Mouse (Mus musculus) liver, adult 2 months (tissue): ENCODE measurements around the gene Txnrd2. TPM values are rescaled to one million over a fixed set of nuclear protein-coding genes. Genes with fewer than 3 reads are reported as not detected.

ENCODE experiments used
- DNase-seq: peaks from one replicate; pipeline ENCODE4 v3.0.0-alpha.2; 2011; ENCODE audit warnings: low read depth, low spot score; ENCODE audit errors: extremely low read depth
- H3K27ac ChIP-seq: fragments of 200-500 bp; replicated peaks from 2 replicates; pipeline ENCODE4 v1.5.1; 2012; ENCODE audit warnings: low read depth, mild to moderate bottlenecking, control low read depth, inconsistent platforms, low read length; ENCODE audit not compliant: insufficient read depth
- H3K27me3 ChIP-seq: fragments of 200-500 bp; 2 replicates; pipeline ENCODE4 v1.6.1; 2012; ENCODE audit warnings: mild to moderate bottlenecking, moderate library complexity, low read length, inconsistent platforms; ENCODE audit not compliant: control insufficient read depth, insufficient read depth
- H3K36me3 ChIP-seq: fragments of 200-500 bp; 2 replicates; pipeline ENCODE4 v1.6.1; 2012; ENCODE audit warnings: low read length, inconsistent platforms; ENCODE audit not compliant: control insufficient read depth, insufficient read depth
- H3K4me1 ChIP-seq: fragments of 200-500 bp; 2 replicates; pipeline ENCODE4 v1.6.1; 2011; ENCODE audit warnings: low read length; ENCODE audit not compliant: control insufficient read depth, insufficient read depth
- H3K4me3 ChIP-seq: fragments of 200-500 bp; 2 replicates; pipeline ENCODE4 v1.5.1; 2011; ENCODE audit warnings: low read depth, mild to moderate bottlenecking, control low read depth, low read length, moderate library complexity; ENCODE audit not compliant: insufficient read depth
- H3K79me2 ChIP-seq: fragments of 200-500 bp; 2 replicates; pipeline ENCODE4 v1.6.1; 2012; ENCODE audit warnings: inconsistent platforms, mild to moderate bottlenecking, low read length, moderate library complexity; ENCODE audit not compliant: control insufficient read depth, insufficient read depth
- H3K9ac ChIP-seq: fragments of 200-500 bp; 2 replicates; pipeline ENCODE4 v1.6.1; 2012; ENCODE audit warnings: low read depth, mild to moderate bottlenecking, control low read depth, inconsistent platforms, low read length
- CTCF ChIP-seq: fragments of 200-500 bp; IDR thresholded peaks from 2 replicates; pipeline ENCODE4 v1.5.1; 2011; ENCODE audit warnings: low read depth, low read length, control low read depth
- POLR2A ChIP-seq: fragments of 200-500 bp; IDR thresholded peaks from 2 replicates; pipeline ENCODE4 v1.6.1; 2011; ENCODE audit warnings: low read length, control low read depth; ENCODE audit not compliant: insufficient read depth; ENCODE audit errors: extremely low read depth
- WGBS: fragments of 180-500 bp; shearing (Covaris S2); methylation state at CpG from one replicate; pipeline ENCODE4 v1.1.7; 2018; 5-methylcytosine and 5-hydroxymethylcytosine counted together
- polyA plus RNA-seq: library from polyadenylated mRNA; depleted of rRNA; stranded (reverse); fragments of >200 nt; gene quantifications from 2 replicates; pipeline ENCODE4 v1.2.3, GENCODE M21; 2012
- total RNA-seq: library from RNA; depleted of rRNA; stranded (reverse); fragments of >200 nt; gene quantifications from 2 replicates; pipeline ENCODE4 v1.2.3, GENCODE M21; 2014

Txnrd2 gene
- total and polyA plus RNA-seq, 2 experiments: 23.9 to 46.6 TPM

DNA sequence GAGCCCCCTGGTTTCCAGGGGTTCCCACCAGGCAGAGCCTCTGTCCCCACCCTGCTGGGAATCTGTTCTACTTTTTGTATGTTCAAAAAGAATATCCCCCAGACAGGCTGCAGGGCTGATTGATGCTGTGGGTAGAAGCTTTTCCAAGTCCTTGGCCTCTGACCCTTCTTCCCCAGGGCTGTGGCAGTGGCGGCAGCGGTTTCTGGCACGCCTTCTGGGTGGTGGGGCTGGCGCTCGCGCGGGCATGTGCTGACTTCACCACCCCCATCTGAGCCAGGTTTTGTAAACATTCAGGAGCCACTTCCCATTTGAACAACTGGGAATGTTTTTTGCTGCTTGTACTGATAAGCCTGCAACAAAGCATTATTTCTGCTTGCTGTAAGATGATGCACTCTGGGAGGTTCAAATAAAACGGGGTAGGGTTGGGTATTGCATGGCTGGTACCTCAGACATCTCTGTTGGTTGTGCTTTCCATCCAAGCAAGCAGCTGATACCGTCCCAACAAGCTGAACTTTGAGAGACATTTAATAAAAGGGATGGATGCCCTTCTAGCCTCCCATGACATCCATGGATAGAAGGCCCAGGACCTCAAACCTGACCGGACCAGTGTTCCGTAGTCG is 33.3 kb downstream of the Txnrd2 start:
- Histone ChIP-seq H3K27me3 (no peaks in the 10 kb centered on the region), H3K9ac (no peak overlapping the region), H3K79me2 (no peaks in the 10 kb centered on the region), H3K27ac (no peak overlapping the region), H3K4me3 (no peak overlapping the region), H3K4me1 (no peaks in the 10 kb centered on the region), H3K36me3 (peaks cover 12% of the 10 kb centered on the region)
- 39% methylated on average over 12 of the region's 12 CpGs for WGBS
- TF ChIP-seq CTCF (no peak), POLR2A (no peak)
- no peak for DNase-seq

DNA sequence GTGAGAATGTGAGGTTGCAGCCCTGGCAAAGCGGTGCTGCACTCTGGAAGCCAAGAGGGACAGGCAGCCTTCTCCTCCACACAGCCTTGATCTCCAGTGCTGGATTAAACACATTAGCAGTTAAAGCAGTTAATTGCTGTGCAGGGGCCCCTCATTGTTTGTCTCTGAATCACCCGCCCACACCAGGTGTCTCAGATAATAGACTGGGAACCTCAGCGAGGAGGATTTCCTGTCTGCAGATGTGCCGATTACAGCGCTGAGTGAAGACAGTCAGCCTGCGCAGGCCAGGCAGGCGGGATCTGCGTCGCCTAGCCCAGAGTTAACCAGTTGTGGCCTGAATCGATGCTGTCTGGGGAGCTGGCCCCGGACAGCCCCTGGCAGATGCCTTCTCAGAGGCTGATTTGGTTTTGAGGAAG is 33.8 kb downstream of the Txnrd2 start:
- Histone ChIP-seq H3K4me3 (no peak overlapping the region), H3K9ac (no peak overlapping the region), H3K27me3 (no peaks in the 10 kb centered on the region), H3K36me3 (peaks cover 12% of the 10 kb centered on the region), H3K27ac (no peak overlapping the region), H3K79me2 (no peaks in the 10 kb centered on the region), H3K4me1 (no peaks in the 10 kb centered on the region)
- TF ChIP-seq CTCF: no peak
- no peak for TF ChIP-seq POLR2A
- WGBS: 76% methylated on average over 11 of the region's 11 CpGs
- no peak for DNase-seq

DNA sequence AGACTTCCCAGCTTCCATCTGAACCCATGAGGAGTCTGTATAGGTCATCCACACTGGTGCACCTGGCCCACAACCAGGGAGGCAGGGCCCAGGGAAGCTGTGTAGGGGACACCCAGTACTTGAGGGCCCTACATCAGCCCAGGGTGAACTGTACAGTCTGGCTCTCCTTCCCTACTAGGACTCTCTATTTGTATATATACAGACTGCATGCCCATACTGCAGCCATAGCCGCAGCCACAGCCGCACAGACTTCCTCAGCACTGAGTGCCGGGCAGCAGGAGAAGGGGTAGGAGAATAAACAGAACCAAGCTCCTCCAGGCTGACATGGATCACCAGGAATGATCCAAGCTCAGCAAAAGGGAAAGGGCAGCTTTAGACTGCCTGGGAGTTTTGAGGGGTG is 34.6 kb downstream of the Txnrd2 start:
- H3K4me1 ChIP-seq: no peaks in the 10 kb centered on the region
- no peak overlapping the region for H3K9ac ChIP-seq
- no peaks in the 10 kb centered on the region for H3K79me2 ChIP-seq
- no peaks in the 10 kb centered on the region for H3K27me3 ChIP-seq
- H3K4me3 ChIP-seq: no peak overlapping the region
- WGBS: 96% methylated on average over 3 of the region's 3 CpGs
- H3K27ac ChIP-seq: no peak overlapping the region
- TF ChIP-seq CTCF: no peak
- TF ChIP-seq POLR2A: no peak
- peaks cover 12% of the 10 kb centered on the region for H3K36me3 ChIP-seq
- no peak for DNase-seq

DNA sequence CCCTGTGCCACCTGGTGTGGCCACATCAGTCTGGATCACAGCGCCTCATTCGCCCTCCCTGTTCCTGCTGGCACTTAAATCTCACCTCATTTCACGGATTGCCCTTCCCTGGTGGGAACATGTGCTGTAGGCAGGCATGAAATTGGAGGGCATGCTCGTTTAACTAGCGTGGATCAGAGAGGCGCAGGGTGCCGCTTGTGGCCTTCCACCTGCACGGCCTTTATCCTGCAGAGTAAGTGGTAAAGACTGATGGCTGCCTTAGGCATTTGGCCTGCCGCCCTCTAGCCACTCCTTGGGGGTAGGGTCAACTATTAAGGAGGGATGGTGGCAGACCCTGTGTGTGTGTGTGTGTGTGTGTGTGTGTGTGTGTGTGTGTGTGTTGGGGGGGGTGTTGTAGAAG is 35.8 kb downstream of the Txnrd2 start:
- no peak overlapping the region for H3K4me3 ChIP-seq
- H3K36me3 ChIP-seq: peaks cover 5% of the 10 kb centered on the region; the same call in 1 of the 2 replicates
- no peak overlapping the region for H3K27ac ChIP-seq
- TF ChIP-seq POLR2A (no peak), CTCF (no peak)
- no peaks in the 10 kb centered on the region for H3K79me2 ChIP-seq
- H3K4me1 ChIP-seq: no peaks in the 10 kb centered on the region
- H3K9ac ChIP-seq: no peak overlapping the region
- DNase-seq: no peak
- no peaks in the 10 kb centered on the region for H3K27me3 ChIP-seq
- WGBS: 95% methylated on average over 9 of the region's 9 CpGs

DNA sequence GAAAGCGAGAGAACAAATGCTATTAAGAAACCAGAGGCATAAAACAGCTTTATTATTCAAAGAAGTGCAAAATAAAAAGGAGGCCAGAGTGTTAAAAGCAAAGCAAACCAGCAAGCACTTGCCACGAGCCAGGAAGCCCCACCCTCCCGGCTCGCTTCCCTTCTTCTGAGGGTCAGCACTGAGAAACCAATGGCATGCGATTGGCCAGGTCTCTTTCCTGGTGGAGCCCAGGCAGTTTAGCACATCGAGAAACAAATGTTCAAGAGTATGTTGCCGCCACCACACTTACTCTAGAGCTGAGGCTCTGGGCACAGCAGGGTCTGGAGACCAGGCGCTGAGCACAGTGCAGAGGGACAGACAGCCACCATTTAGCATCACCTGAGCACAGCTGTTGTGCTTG is 36.4 kb downstream of the Txnrd2 start:
- Histone ChIP-seq H3K4me3 (no peak overlapping the region), H3K79me2 (no peaks in the 10 kb centered on the region), H3K4me1 (no peaks in the 10 kb centered on the region), H3K27me3 (no peaks in the 10 kb centered on the region), H3K27ac (no peak overlapping the region), H3K9ac (no peak overlapping the region), H3K36me3 (no peaks in the 10 kb centered on the region; the same call in 1 of the 2 replicates)
- WGBS: 79% methylated on average over 8 of the region's 8 CpGs
- DNase-seq: no peak
- no peak for TF ChIP-seq POLR2A
- TF ChIP-seq CTCF: no peak

DNA sequence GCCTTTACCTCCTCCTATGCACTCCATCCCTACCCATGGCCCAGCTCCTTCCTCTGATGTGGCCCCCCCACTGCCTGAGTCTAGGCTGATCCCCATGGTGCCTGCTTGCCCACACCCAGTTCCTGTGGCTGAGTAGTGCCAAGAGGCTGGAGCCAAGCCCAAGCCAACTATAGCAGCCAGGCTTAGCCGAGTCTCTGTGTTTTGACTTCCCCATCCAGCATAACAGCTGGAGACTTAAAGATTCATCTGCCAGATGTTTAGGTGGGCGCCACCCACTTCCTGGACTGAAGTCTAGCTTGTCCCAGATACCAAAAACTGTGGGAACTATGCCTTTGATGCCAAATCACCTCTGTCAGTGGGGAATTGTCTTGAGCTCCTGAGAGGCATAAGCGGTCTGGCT is 38.1 kb downstream of the Txnrd2 start:
- Histone ChIP-seq H3K4me3 (no peak overlapping the region), H3K36me3 (peaks cover 2% of the 10 kb centered on the region; the same call in 1 of the 2 replicates), H3K4me1 (no peaks in the 10 kb centered on the region), H3K27ac (no peak overlapping the region), H3K27me3 (no peaks in the 10 kb centered on the region), H3K9ac (no peak overlapping the region), H3K79me2 (no peaks in the 10 kb centered on the region)
- TF ChIP-seq POLR2A: no peak
- TF ChIP-seq CTCF: no peak
- WGBS: 88% methylated on average over 3 of the region's 3 CpGs
- DNase-seq: no peak
